Mouse (Mus musculus): ENCODE results near the gene Rhbdl1.

The Rhbdl1 gene

DNA sequence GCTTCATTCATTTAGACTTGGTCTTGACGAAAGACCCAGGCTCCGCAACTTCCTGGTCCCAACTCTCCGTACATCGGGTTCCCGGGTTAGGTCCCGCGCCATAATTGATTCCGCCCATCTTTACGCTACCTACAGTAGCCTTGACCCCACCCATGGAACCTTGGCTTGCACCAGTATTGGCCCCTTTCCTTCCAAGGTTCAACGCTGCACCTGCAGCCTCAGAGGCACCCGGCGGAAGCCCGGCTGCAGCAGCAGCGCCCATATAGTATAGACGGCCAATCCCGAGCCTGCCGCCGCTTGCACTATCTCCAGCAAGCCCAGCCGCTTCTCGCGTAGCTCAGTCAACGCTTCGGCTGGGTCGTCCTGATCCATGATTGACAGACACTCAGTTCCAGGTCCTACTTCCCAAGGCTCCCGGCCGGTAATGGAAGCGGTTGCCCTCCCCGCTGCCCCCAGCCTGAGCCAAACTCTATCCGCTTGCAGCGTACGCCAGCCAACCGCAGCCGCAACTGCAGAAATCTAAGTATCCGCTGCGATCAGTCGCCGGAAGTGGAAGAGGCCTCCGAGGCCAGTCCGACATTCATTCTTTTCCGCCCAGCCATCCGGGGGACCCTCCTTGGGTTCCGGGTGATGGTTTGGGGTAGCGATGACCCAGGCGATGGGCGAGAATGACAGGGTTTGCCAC lies 45.1 kb downstream of the Rhbdl1 start:
- peak; percentile 93 for DNase-seq

GRCm38 (mm10) chr17:25791320-25791842 lies 45.7 kb downstream of the Rhbdl1 start:
- DNase-seq = peak; percentile 41

GRCm38 (mm10) chr17:25786781-25787504 lies 50.2 kb downstream of the Rhbdl1 start:
- no peak for DNase-seq

DNA sequence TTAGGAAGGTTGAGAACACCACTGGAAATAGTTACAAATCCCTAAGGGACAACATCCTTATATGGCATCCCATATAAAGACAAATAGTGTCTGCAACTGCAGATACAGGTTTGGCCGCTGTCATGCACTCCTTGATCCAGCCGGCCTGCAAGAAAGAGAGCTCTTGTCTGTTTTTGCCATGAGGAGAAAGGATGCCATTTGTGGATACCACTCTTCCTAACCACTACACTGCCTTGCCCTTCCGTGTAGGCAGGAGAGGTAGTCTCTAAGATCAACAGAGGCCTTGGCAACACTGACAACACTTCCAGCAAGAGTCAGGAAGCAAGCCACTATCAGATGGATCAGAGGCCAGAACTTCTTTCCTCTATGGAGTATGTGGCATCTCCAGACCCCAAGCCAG lies 50.8 kb downstream of the Rhbdl1 start, which contains the start of gene Ccdc78:
Gene Ccdc78 (plus strand): TSS at position 301 of the 400 bp plus-strand sequence.
- no peak for DNase-seq

GRCm38 (mm10) chr17:25785281-25785745 lies 51.8 kb downstream of the Rhbdl1 start, which contains the start of gene Haghl:
Gene Haghl, minus strand, starts transcription at chr17:25785673.
- DNase-seq = peak; percentile 96

All from retina, postnatal 1 day (tissue).